Mouse (Mus musculus): ENCODE results near the gene Ripor1. TPM values are rescaled to one million over a fixed set of nuclear protein-coding genes. Genes with fewer than 3 reads are reported as not detected.
"Not testable (repeated sequence)": the region's sequence is repeated elsewhere in the genome, so short reads cannot be mapped to it uniquely, and the experiment has no call there.

Ripor1 gene
- total RNA-seq (2021), result 10 to 100 TPM; 53.0 to 53.8 TPM

DNA sequence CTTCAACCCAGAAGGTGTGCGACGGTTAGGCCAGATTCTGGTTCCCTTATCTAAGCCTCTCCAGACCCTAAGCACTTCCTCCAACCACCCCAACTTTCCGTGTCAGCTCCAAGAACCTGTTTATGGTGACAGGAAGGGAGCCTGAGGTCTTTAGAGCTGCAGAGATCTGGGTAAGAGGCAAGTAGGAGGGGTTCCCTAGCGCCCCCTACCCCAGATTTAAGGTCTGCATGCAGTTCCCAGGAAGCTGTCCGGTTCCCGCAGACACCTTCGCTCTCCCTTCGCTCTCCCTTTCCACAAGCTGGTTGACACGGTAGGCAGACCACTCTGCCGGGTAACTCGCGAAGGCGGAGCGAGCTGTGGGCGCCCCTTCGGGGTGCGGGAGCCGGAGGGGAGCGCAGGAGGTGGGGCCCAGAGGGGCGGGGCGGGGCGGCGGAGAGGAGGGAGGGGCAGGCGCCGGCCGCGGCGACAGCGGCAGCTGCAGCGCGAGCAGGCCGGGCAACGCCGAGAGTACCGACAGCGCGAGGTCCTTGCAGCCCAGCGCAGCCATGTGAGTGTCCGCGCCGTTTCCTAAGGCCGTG is at the start of gene Ripor1:
Ripor1 (plus strand) TSS at position 452 of the 578 bp plus-strand sequence.
- intact Hi-C loops (cut with DNase I), result no loop called here

DNA sequence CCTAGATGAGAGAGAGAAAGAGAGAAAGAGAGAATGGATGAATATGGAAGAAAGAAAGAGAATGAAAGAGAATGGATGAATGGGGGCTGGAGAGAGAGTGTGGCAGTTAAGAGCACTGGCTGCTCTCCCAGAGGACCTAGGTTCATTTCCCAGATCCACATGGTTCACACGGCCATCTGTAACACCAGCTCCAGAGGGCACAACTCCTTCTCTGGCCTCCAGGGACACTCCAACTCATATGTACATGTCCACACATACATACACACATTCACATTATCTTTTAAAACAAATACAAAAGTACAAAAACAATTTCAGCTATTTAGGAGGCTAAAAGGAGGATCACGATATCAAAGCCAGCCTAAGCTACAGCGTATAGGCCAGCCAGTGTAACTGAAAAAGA is 42.2 kb upstream of the Ripor1 start:
- DNase-seq, result no peak
- intact Hi-C loops (cut with DNase I), result no loop called here

More for the DNA sequence above, at the start of gene Ripor1:
- peak; percentile 78 to 87 for DNase-seq

DNA sequence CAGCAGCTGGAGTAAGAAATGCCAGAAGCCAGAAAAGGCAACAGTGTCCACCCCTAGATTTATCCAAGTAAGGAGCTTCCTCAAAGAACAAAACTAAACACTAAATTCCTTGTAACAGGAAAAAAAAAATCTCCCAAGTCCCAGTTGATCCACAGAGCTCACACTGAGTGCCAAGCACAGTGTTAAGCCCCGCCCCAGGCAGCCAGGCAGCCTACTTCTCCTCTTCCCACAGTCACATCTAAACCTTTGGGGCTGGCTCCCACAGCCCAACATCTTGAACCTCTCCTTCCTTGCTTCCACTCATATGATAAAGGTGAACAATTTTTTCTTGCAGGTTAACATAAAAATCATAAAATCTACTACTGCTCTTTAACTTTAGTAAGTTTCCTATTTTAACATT is 41.2 kb upstream of the Ripor1 start:
- DNase-seq, result no peak
- intact Hi-C loops (cut with DNase I), result no loop called here

DNA sequence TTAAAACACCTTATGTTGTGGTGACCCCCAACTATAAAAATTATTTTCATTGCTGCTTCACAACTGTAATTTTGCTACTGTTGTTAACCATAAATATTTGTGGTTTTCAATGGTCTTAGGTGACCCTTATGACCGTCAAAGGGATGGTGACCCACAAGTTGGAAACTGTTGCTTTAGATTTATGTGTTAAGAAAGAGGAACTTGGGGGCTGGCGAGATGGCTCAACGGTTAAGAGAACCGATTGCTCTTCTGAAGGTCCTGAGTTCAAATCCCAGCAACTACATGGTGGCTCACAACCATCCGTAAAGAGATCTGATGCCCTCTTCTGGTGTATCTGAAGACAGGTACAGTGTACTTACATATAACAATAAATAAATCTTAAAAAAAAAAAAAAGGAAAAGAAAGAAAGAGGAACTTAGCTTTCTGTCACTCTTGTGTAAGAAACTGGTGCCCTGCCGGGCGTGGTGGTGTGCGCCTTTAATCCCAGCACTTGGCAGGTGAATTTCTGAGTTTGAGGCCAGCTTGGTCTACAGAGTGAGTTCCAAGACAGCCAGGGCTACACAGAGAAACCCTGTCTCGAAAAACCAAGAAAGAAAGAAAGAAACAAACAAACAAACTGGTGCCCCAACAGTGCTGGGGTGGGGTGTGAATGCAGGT is 40.4 kb upstream of the Ripor1 start:
- intact Hi-C loops (cut with DNase I), result loop anchor here (5.0 kb wide), 1 partner anchor 123 kb away; the partner anchor contains the start of gene Carmil2
- not testable (repeated sequence) for DNase-seq

DNA sequence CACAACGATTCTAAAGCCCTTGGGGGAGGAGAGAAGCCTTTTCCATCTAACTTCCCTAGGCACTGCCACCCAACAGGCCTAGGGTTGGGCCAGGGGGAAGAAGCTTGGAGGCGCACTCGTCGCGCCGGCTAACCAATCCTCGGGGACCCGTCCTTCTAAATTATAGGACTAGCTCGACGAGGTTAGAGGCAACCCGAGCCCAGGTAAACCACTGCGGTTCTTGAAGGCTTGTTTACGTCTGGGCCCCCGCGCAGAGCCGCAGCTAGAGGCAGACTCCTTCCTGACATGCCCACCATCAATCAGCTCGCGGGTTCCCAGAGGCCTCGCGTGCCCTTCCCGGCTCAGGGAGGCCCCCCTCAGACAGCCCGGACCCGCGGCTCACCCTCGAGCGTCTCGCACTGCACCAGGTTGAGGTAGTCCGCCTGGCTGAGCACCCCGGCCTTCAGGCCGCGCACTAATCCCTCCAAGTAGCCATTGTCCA is 39.6 kb upstream of the Ripor1 start:
- intact Hi-C loops (cut with DNase I), result loop anchor here (5.0 kb wide), 1 partner anchor 122 kb away; the partner anchor contains the start of gene Carmil2
- no peak for DNase-seq

DNA sequence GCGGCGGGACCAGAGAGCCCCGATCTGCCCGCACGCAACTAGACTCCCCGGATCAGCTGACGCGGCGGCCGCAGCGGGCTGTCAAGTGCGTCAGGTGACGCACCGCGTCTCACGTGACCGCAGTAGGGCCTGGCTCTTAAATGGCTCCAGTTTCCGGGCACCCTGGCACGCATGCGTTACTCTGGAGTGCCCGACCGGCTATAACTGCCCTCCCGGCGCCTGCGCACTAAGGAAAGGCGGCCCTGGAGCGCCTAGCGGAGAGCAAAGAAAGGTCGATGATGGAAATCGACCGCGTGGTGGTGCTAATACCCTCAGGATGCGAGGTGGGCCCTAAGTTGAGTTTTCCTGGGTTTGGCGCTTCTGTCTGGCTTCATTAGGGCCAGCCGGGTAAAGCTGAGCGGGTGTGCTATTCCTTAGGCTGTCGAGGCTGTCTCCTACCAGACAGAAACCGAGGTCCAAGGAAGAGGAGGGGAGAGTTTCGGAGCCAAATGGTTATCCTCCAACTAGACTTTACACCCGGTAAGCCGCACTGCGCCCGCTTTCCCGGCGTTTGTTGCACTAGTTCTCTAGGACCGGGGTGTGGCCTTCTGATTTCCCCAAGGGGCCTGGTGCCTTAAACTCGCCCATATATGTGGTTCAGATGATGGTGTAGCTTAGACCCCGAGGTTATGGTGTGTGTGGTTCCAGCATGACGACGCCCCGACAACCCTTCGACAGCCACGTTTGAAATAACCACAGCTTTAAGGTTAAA is 38.9 kb upstream of the Ripor1 start, which contains the start of gene Atp6v0d1:
Atp6v0d1 (minus strand) TSS at position 96 of the 751 bp plus-strand sequence.
- intact Hi-C loops (cut with DNase I), result loop anchor here (1.0 to 5.0 kb wide), 4 partner anchors 30 to 121 kb away; partner anchors contain the start of genes Carmil2 and Ctcf

DNA sequence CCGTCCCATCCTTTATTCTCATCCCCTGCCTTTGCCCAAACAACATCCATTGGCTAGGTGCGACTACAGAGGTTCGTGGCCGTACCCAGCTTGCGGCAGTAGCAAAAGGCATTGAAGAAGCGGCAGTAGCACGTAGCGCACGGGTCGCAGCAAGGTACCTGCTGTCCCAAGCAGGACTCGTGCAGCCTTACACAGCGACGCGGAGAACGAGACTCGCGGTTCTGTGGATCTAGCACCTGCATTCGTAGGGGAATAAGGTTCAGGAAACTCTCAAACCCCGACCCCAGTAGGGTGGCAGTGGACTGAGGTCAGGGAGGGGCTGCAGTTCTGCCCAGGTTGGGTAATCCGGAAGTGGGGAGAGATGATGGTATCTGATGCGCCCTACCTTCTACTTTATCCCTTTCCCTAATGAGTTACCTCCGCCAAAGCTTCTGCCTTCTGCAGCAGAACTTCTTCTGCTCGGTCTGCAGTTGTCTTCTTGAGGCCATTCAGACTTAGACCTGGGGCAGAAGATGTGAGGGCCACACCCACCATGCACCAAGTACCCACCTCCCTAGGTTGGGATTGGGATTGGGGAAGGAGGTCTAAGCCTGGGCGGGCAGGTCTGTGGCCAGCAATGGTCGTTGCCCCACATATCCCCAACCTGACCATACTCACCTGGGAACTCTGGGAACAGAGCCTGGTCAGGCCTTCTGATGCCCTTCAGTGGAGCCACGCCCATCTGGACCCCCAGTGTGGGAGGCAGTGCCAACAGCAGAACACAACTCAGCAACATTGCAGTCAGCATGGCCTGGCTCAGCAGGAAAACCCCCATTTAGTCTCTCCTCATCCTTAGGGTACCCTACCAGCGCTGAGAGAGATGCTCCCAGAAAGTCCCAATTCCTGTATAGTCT is 38.1 kb upstream of the Ripor1 start:
- peak in 1 of 2 experiments; percentile 38 for DNase-seq
- intact Hi-C loops (cut with DNase I), result loop anchor here (1.0 to 5.0 kb wide), 4 partner anchors 29 to 120 kb away; partner anchors contain the start of genes Carmil2 and Ctcf

More for the DNA sequence above, 38.9 kb upstream of the Ripor1 start, which contains the start of gene Atp6v0d1:
- peak; percentile 97 to 98 for DNase-seq

DNA sequence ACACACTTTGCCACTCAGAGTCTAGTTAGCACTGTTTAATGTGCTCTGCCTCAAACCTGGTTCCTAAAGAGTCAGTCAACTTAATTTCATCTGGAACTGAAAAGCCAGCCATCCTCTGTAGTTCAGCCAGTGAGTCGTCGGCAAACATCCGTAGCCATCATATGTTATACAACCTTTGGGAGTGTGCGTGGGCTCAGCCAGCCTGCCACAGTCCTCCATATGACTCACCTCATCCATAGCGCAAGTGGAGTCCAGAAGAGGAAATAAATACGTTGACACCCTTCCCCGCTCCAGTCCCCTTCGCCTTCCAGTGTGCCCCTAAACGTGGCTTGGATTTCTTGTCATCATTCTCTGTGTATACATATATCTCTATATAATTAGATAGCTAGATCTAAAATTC is 33.2 kb upstream of the Ripor1 start:
- intact Hi-C loops (cut with DNase I), result no loop called here
- DNase-seq, result no peak

DNA sequence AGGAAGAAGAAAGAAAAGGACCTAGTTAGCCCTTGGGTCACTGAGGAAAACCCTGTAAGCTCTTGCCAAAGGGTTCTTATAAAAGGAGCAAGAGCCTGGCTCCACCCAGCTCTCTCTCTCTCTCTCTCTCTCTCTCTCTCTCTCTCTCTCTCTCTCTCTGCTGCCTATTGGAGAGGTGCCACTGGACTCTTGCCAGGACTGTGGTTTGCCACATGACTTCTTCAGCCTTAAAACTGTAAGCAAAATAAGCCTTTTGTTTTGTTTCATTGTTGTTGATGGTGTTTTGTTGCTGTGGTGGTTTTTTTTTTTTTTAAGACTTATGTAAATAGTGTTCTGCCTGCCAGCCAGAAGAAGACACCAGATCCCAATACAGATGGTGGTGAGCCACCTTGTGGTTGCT is 31.6 kb upstream of the Ripor1 start:
- intact Hi-C loops (cut with DNase I), result no loop called here
- peak in 1 of 2 experiments; percentile 38 for DNase-seq

DNA sequence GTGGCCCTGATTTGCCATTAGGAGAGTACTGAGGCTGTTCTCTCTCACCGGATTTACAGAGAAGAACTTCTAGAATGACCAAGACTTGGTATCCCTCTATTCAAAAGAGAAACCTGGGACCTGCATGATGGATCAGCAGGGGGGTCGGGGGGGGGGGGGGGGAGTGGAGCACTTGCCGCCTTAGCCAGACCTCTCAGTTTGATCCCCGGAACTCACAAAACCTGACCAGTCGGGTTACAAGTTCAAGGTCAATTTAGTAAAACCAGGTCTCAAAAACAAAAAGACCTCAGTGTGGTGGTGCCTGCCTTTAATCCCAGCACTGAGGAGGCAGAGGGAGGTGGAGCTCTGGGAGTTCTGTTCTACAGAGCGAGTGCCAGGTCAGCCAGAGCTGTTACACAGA is 30.3 kb upstream of the Ripor1 start:
- intact Hi-C loops (cut with DNase I), result no loop called here
- DNase-seq, result no peak

DNA sequence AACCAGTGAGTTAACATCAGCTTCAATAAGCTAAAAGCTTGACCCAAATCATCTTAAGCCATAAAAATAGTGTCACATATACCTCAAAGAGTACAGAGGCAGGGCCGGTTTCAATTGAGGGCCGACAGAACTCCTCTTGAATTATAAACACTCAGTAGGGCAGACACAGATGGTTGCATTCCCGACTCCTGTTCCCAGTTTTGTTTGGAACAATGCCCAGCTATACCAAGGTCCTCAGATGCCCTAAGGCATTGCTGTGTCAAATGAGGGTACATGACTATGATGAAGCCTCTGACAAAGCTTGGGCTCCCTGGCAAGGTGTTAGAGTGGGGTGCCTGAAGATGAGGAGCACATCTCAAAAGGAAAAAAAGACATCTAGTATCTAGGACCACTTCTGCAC is 29.5 kb upstream of the Ripor1 start:
- DNase-seq, result no peak

DNA sequence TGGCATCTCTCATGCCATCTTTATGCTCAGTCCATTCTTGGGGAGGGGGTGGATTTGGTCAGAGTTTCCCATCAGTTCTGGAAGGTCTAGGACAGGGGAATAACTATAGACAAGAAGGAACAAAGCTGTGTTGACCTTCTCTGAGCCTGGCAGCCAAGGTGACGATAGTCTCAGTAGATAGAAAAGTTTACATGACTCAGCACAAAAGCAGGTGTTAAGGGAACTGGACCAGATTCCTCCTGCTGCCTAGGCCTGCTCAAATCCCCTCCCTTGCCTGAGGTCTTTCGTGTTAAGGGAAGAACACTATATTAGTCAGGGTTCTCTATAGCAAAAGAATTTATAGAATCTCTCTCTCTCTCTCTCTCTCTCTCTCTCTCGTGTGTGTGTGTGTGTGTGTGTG is 25.3 kb upstream of the Ripor1 start:
- DNase-seq, result no peak
- intact Hi-C loops (cut with DNase I), result no loop called here

More for the DNA sequence above, 29.5 kb upstream of the Ripor1 start:
- intact Hi-C loops (cut with DNase I), result no loop called here

DNA sequence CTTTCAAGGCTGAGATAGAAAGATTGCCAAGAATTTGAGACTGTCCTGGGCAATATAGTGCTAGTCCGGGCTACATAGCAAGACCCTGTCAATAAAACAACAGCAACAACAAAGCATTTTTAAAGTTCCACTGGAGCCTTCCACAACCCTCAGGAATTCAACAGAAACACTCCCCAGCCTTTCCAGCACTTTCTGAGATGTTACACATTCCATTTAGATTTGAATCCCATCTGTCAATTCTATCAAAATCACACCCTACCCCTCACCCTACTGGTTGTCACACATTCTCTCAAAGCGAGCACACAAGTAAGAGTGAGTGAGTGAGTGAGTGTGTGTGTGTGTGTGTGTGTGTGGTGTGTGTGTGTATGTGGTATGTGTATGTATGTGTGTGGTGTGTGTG is 12.6 kb upstream of the Ripor1 start:
- DNase-seq, result no peak
- intact Hi-C loops (cut with DNase I), result loop anchor here (10.0 kb wide), 1 partner anchor 92 kb away; the partner anchor contains the start of gene Carmil2

DNA sequence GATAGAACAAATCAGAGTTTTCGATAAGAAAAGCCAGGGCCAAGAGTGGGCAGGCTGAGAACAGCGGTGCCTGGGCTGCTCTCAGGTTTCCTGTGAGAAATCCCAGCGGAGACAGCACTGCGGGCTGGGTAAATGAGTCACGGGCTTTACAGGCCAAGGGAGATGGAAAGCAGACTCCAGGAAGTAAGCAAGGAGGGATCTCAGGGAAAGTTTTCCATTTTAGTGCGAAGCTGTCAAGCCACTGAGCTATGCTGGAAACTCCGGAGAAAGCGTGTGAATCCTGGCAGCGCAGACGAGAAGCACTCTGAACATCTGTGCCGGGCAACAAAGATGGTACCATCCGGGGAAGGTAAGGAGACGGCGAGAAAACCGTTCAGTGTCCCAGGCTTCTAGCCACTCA is 11.2 kb upstream of the Ripor1 start:
- intact Hi-C loops (cut with DNase I), result loop anchor here (10.0 kb wide), 1 partner anchor 91 kb away; the partner anchor contains the start of gene Carmil2
- peak; percentile 55 to 69 for DNase-seq

DNA sequence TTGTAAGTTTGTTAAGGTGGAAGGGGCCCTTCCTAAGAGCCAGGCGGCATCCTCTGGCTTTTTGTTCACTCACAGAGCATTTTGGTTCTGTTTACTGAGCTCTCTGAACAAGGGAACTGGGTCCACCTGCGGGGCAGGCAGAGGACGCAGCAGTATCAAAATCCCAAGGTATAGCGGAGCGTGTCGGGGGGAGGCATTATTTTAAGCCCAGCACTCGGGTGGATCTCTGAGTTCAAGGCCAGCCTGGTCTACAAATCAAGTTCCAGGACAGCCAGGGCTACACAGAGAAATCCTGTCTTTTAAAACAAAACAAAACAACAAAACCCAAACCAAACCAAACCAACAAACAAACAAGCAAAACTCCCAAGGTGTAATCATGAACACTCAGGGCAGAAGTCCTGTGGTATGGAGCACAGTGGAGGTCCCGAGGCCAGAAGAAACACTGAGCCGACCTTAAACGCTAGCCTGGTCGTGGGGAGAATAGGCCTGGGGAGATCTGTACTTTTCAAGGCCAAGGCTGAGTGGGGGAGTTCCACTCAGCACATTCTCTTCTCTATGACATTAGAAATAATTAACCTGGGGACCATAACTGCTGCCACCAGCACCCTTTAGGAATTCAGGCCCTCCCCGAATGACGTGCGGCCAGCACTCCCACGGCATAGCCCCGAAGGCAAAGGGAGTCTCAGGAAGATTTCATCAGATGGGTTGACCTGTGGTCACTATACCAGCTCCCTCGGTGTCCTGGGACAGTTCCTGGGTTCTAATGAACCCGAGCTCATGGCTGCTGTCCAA is 10.4 kb upstream of the Ripor1 start:
- intact Hi-C loops (cut with DNase I), result loop anchor here (10.0 kb wide), 1 partner anchor 90 kb away; the partner anchor contains the start of gene Carmil2
- no peak for DNase-seq

DNA sequence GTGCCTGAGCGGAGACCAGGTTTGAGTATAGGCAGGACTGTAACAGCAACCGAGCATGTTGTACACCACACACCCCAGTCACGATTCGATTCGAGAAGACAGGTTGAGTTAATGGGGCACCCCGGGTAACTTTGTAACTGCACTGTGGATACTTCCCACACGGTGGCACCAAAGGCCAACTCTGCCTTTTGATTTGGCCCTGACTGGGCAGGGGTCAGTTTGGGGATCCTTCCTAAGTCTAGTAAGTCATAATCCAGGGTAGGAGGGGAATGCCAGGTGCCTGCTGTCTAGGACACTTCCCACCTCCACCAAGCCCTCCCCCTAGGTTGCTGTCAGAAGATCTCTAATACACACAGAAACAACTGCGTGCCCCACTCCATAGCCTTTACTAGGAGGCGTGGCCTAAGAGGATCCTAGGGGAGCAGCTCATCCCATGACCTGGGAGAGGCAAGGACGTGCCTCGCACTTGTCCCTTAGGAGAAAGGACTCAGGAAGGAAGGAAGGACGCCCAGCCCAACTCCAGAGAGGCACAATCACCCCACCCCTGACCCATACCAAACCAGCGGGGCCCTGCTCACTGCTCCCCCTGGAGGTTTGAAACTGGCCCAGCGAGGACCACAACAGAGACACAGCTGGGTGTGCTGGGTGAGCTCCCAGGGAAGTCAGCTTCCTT is 8.6 kb upstream of the Ripor1 start:
- intact Hi-C loops (cut with DNase I), result loop anchor here (1.0 to 10.0 kb wide), 3 partner anchors 30 to 88 kb away; partner anchors contain the start of genes Atp6v0d1, Carmil2 and Ctcf
- peak; percentile 83 to 87 for DNase-seq

DNA sequence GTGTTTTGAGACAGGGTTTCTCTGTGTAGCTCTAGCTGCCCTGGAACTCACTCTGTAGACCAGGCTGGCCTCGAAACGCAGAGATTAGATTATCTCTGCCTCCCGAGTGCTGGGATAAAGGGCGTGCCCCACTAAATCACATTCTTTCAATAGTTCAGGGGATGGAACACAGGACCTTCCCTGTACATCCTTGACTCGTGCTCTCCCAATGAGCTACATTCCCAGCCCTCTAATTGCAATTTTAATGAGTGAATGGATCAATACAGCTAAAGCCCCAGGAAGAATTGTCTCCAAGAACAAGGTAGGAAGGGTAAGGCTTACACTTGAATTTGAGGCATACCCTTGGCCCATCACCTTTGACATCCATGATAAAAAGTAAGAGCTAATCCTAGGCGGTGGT is 6.3 kb upstream of the Ripor1 start:
- intact Hi-C loops (cut with DNase I), result loop anchor here (10.0 kb wide), 1 partner anchor 86 kb away; the partner anchor contains the start of gene Carmil2
- DNase-seq, result no peak

DNA sequence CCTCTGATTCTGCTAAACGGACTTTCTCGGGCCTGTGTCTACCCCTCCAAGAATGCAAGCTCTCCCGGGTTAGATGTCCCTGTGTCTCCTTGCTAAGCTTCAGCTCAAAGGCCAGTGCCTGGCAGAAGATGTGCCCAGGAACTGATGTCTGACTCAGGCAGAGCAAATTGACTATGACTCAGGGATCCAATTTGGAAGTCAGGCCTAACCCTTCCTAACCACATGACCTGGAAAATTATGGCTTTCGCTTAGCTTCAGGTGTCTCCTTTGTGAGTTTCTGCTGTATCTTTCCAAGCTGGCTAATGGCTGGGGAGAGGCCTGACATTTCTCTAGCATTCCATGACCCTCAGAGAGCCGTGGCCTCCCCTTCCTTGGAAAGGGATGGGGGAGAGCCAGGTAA is 3.8 kb upstream of the Ripor1 start:
- DNase-seq, result no peak
- intact Hi-C loops (cut with DNase I), result no loop called here
